Mouse (Mus musculus): ENCODE measurements around the gene Fzd4. TPM values are rescaled to one million over a fixed set of nuclear protein-coding genes. Genes with fewer than 3 reads are reported as not detected.

Fzd4 gene
- polyA plus RNA-seq, 1 experiment = 5.0 TPM

DNA sequence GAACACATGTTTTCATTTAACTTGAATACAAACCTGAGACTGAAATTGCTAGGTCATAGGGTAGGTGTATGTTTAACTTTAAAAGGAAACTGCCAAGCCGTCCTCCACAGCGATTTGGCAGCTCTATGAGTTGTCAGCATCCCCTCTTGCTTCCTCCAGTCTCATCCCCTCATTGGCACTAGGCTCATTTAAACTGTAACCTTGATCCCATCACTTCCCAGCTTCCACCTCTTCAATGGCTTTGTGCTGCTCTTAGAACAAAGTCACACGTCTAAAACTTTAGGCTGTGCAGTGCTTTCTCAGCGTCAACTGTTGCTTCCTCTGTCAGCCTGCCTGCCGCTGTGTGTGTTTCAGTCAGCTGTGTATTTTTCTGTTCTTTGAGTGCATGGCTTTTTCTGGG is 22.9 kb downstream of the Fzd4 start:
- Histone ChIP-seq H3K79me2 (ENCODE audit: control insufficient read depth, insufficient read depth) (no peaks in the 10 kb centered on the region), H3K27me3 (ENCODE audit: control insufficient read depth, insufficient read depth, insufficient read length) (no peaks in the 10 kb centered on the region)
- no peak for TF ChIP-seq POLR2A (IDR thresholded peaks at IDR 0.05; ENCODE audit: insufficient read length, low read depth)
- TF ChIP-seq MYOG (IDR thresholded peaks at IDR 0.05; ENCODE audit: control insufficient read depth in 1 of 3, insufficient read depth in 1 of 3, insufficient read length in 2 of 3, low read depth in 2 of 3) = no peak
- no peak for TF ChIP-seq TCF12 (IDR thresholded peaks at IDR 0.05; ENCODE audit: insufficient read depth, poor library complexity, severe bottlenecking)
- TF ChIP-seq CEBPB (IDR thresholded peaks at IDR 0.05; ENCODE audit: insufficient read depth, poor library complexity, severe bottlenecking) = no peak
- no peak for TF ChIP-seq E2F4 (IDR thresholded peaks at IDR 0.05; ENCODE audit: insufficient read depth)
- TF ChIP-seq MAX (IDR thresholded peaks at IDR 0.05; ENCODE audit: low read depth) = no peak

GRCm38 (mm10) chr7:89428804-89429203 is 24.6 kb downstream of the Fzd4 start:
- Histone ChIP-seq H3K79me2 (ENCODE audit: control insufficient read depth, insufficient read depth) (no peaks in the 10 kb centered on the region), H3K4me3 (no peak overlapping the region), H3K4me2 (ENCODE audit: low read depth) (no peak overlapping the region), H3K36me3 (ENCODE audit: control insufficient read depth, insufficient read depth) (no peaks in the 10 kb centered on the region), H3K27me3 (ENCODE audit: control insufficient read depth, insufficient read depth, insufficient read length) (no peaks in the 10 kb centered on the region), H3ac (ENCODE audit: control insufficient read depth, insufficient read length) (no peak overlapping the region)
- TF ChIP-seq REST (IDR thresholded peaks at IDR 0.05; ENCODE audit: insufficient read depth, insufficient read length) (no peak), MYOG (IDR thresholded peaks at IDR 0.05; ENCODE audit: control insufficient read depth in 1 of 3, insufficient read depth in 1 of 3, insufficient read length in 2 of 3, low read depth in 2 of 3) (no peak), MYOD1 (IDR thresholded peaks at IDR 0.05; ENCODE audit: control insufficient read depth in 1 of 3, insufficient read length in 2 of 3, low read depth in 2 of 3) (no peak), SRF (IDR thresholded peaks at IDR 0.05; ENCODE audit: control insufficient read depth, insufficient read length, low read depth) (no peak), TCF12 (IDR thresholded peaks at IDR 0.05; ENCODE audit: insufficient read depth, poor library complexity, severe bottlenecking) (no peak), CEBPB (IDR thresholded peaks at IDR 0.05; ENCODE audit: insufficient read depth, poor library complexity, severe bottlenecking) (no peak), POLR2AphosphoS2 (IDR thresholded peaks at IDR 0.05; ENCODE audit: insufficient read length, low read depth) (no peak), POLR2A (IDR thresholded peaks at IDR 0.05; ENCODE audit: insufficient read length, low read depth) (no peak), TCF3 (IDR thresholded peaks at IDR 0.05; ENCODE audit: insufficient read length, low read depth) (no peak), MAX (IDR thresholded peaks at IDR 0.05; ENCODE audit: low read depth) (no peak), E2F4 (IDR thresholded peaks at IDR 0.05; ENCODE audit: insufficient read depth) (no peak), USF1 (IDR thresholded peaks at IDR 0.05; ENCODE audit: low read depth) (no peak)

More for the DNA sequence above, 22.9 kb downstream of the Fzd4 start:
- Histone ChIP-seq H3K36me3 (ENCODE audit: control insufficient read depth, insufficient read depth) (no peaks in the 10 kb centered on the region), H3K4me2 (ENCODE audit: low read depth) (no peak overlapping the region), H3K4me3 (no peak overlapping the region), H3ac (ENCODE audit: control insufficient read depth, insufficient read length) (no peak overlapping the region)

GRCm38 (mm10) chr7:89429326-89429725 is 25.2 kb downstream of the Fzd4 start:
- no peak overlapping the region for H3K4me3 ChIP-seq
- TF ChIP-seq MYOG (IDR thresholded peaks at IDR 0.05; ENCODE audit: control insufficient read depth in 1 of 3, insufficient read depth in 1 of 3, insufficient read length in 2 of 3, low read depth in 2 of 3) = no peak
- TF ChIP-seq USF1 (IDR thresholded peaks at IDR 0.05; ENCODE audit: low read depth) = peak; percentile 49
- no peaks in the 10 kb centered on the region for H3K79me2 ChIP-seq (ENCODE audit: control insufficient read depth, insufficient read depth)
- no peaks in the 10 kb centered on the region for H3K36me3 ChIP-seq (ENCODE audit: control insufficient read depth, insufficient read depth)
- no peaks in the 10 kb centered on the region for H3K27me3 ChIP-seq (ENCODE audit: control insufficient read depth, insufficient read depth, insufficient read length)
- no peak overlapping the region for H3K4me2 ChIP-seq (ENCODE audit: low read depth)
- H3ac ChIP-seq (ENCODE audit: control insufficient read depth, insufficient read length) = no peak overlapping the region

DNA sequence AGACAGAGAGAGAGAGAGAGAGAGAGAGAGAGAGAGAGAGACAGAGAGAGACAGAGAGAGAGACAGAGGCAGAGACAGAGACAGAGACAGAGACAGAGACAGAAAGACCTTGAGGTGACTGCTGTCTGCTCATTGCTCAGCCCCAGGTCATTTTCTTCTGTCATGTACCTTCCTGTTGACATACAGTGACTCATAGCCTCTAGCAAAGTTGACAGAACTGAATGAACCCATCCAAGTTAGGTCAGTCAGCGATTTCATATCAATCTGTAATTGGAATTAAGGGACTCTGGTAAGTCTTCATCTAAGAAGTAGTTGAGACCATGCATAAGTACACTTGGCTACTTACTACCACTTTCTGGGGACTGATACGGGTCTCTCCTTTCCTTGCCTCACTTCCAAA is 27.0 kb downstream of the Fzd4 start:
- H3K4me3 ChIP-seq = no peak overlapping the region
- H3ac ChIP-seq (ENCODE audit: control insufficient read depth, insufficient read length) = no peak overlapping the region
- no peak overlapping the region for H3K4me2 ChIP-seq (ENCODE audit: low read depth)
- TF ChIP-seq MYOD1 (IDR thresholded peaks at IDR 0.05; ENCODE audit: control insufficient read depth in 1 of 3, insufficient read length in 2 of 3, low read depth in 2 of 3) = no peak
- TF ChIP-seq MYOG (IDR thresholded peaks at IDR 0.05; ENCODE audit: control insufficient read depth in 1 of 3, insufficient read depth in 1 of 3, insufficient read length in 2 of 3, low read depth in 2 of 3) = no peak
- H3K79me2 ChIP-seq (ENCODE audit: control insufficient read depth, insufficient read depth) = no peaks in the 10 kb centered on the region
- no peaks in the 10 kb centered on the region for H3K36me3 ChIP-seq (ENCODE audit: control insufficient read depth, insufficient read depth)
- no peaks in the 10 kb centered on the region for H3K27me3 ChIP-seq (ENCODE audit: control insufficient read depth, insufficient read depth, insufficient read length)

DNA sequence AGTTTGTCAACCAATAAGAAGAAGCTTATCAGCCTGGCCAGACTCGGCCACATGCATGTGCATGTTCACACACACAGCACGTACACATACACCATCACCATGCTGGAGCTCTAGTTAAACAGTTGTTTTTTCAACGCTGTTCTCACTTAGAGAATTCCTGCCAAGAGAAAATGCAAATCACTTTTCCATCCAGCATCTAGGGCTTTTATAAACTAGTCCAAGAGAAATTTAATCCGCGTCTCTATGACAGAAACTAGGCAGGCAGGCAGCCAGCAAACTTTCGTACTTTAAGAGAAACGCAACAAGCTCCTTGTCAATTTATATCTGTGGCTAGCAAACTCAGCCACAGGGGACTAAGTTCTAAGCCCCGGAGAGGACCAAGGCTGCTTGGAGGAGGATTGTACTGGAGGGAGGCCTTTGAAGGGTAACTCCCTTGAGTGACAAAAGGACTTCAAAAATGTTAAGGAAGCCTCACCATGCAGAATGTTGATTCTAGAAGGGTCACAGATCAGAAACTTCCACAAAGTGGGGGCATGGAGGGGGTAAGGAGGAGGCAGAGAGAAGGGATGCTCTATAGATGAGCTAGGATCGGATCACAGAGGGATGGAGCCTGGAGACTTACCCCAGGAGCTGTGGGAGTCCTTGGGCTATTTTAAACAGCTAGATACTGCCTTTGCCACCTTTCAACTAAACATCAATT is 29.2 kb downstream of the Fzd4 start:
- no peak overlapping the region for H3K4me2 ChIP-seq (ENCODE audit: low read depth)
- H3ac ChIP-seq (ENCODE audit: control insufficient read depth, insufficient read length) = no peak overlapping the region
- TF ChIP-seq POLR2A (IDR thresholded peaks at IDR 0.05; ENCODE audit: insufficient read length, low read depth) (no peak), MAX (IDR thresholded peaks at IDR 0.05; ENCODE audit: low read depth) (no peak), E2F4 (IDR thresholded peaks at IDR 0.05; ENCODE audit: insufficient read depth) (no peak), CEBPB (IDR thresholded peaks at IDR 0.05; ENCODE audit: insufficient read depth, poor library complexity, severe bottlenecking) (no peak), MYOG (IDR thresholded peaks at IDR 0.05; ENCODE audit: control insufficient read depth in 1 of 3, insufficient read depth in 1 of 3, insufficient read length in 2 of 3, low read depth in 2 of 3) (no peak), USF1 (IDR thresholded peaks at IDR 0.05; ENCODE audit: low read depth) (no peak), SRF (IDR thresholded peaks at IDR 0.05; ENCODE audit: control insufficient read depth, insufficient read length, low read depth) (no peak), REST (IDR thresholded peaks at IDR 0.05; ENCODE audit: insufficient read depth, insufficient read length) (no peak), TCF12 (IDR thresholded peaks at IDR 0.05; ENCODE audit: insufficient read depth, poor library complexity, severe bottlenecking) (no peak), MYOD1 (IDR thresholded peaks at IDR 0.05; ENCODE audit: control insufficient read depth in 1 of 3, insufficient read length in 2 of 3, low read depth in 2 of 3) (no peak), POLR2AphosphoS2 (IDR thresholded peaks at IDR 0.05; ENCODE audit: insufficient read length, low read depth) (no peak), TCF3 (IDR thresholded peaks at IDR 0.05; ENCODE audit: insufficient read length, low read depth) (no peak)
- H3K79me2 ChIP-seq (ENCODE audit: control insufficient read depth, insufficient read depth) = no peaks in the 10 kb centered on the region
- H3K4me3 ChIP-seq = no peak overlapping the region
- H3K27me3 ChIP-seq (ENCODE audit: control insufficient read depth, insufficient read depth, insufficient read length) = no peaks in the 10 kb centered on the region
- H3K36me3 ChIP-seq (ENCODE audit: control insufficient read depth, insufficient read depth) = no peaks in the 10 kb centered on the region

Measured in myocyte (in vitro differentiated cells).